15 mouse cellular contexts compared by ENCODE assay signal in genomic region chr11:71515264-71515663, GRCm38 (mm10).
A peak's percentile ranks its signal among the peaks of the same experiment; 100 is the strongest.
DNase-seq lines count a peak whose midpoint lies in the region; ATAC-seq lines count a peak whose summit lies in the region.
"Had no signal": no experiment of that assay in that cellular context is flagged by ENCODE, and none has a peak within 500 bp of the region (broad histone marks: within the 10 kb centered on the region; RNA-seq: fewer than 3 reads in every experiment).

No protein-coding gene starts in this region.

- no peak overlapping the region for H3K27ac ChIP-seq in heart, embryonic 12.5 days (ENCODE audit: poor library complexity, severe bottlenecking)
- H3K27ac ChIP-seq: embryonic facial prominence, embryonic 15.5 days; hindbrain, embryonic 14.5 days had no signal

- peak; percentile 28 to 60 for DNase-seq in heart, adult 18-20 months
- peak; percentile 54 for DNase-seq in heart, adult 8-10 months (ENCODE audit: low spot score)
- DNase-seq in kidney, adult 9 months = peak; percentile 43
- DNase-seq in retina, embryonic 14.5 days (ENCODE audit: low spot score) = peak; percentile 75
- no peak for DNase-seq in urinary bladder, postnatal 14 days (ENCODE audit: low spot score)
- no peak for DNase-seq in frontal cortex, postnatal 25 days (ENCODE audit: low spot score in 2 of 2)
- no peak for DNase-seq in thymus, adult 18-20 months
- DNase-seq: cerebellum, adult 9-11 months; liver had no signal

- 52% methylated on average over 6 of the region's 6 CpGs for WGBS in heart, embryonic 12.5 days

- H3K27me3 ChIP-seq in heart, embryonic 12.5 days (replicated peaks) = 0 out of 2 replicates have a peak, but pooled peaks cover 3% of the 10 kb centered on the region
- H3K27me3 ChIP-seq: embryonic facial prominence, embryonic 15.5 days had no signal

- no peak overlapping the region for H3K9ac ChIP-seq in heart, embryonic 12.5 days
- H3K9ac ChIP-seq: embryonic facial prominence, embryonic 15.5 days; hindbrain, embryonic 14.5 days had no signal

- H3K4me3 ChIP-seq in heart, embryonic 12.5 days = no peak overlapping the region
- H3K4me3 ChIP-seq: embryonic facial prominence, embryonic 15.5 days; megakaryocyte, embryonic 14.5 days had no signal

- no peaks in the 10 kb centered on the region for H3K9me3 ChIP-seq in heart, embryonic 12.5 days (replicated peaks)
- H3K9me3 ChIP-seq: embryonic facial prominence, embryonic 15.5 days; megakaryocyte, embryonic 14.5 days had no signal

- no peaks in the 10 kb centered on the region for H3K36me3 ChIP-seq in heart, embryonic 12.5 days
- H3K36me3 ChIP-seq: embryonic facial prominence, embryonic 15.5 days had no signal

- no peak for ATAC-seq in heart, embryonic 12.5 days (ENCODE audit: insufficient number of reproducible peaks, low FRiP score)
- ATAC-seq: activated CD4-positive, CD25-positive, alpha-beta regulatory T cell, adult 4 months; forebrain, embryonic 14.5 days had no signal

- H3K4me2 ChIP-seq in heart, embryonic 12.5 days = no peak overlapping the region
- H3K4me2 ChIP-seq: embryonic facial prominence, embryonic 15.5 days; hindbrain, embryonic 14.5 days had no signal

- no peaks in the 10 kb centered on the region for H3K4me1 ChIP-seq in heart, embryonic 12.5 days (replicated peaks)
- H3K4me1 ChIP-seq: embryonic facial prominence, embryonic 15.5 days; megakaryocyte, embryonic 14.5 days had no signal

Comparison
In these comparisons a context has a peak if more than half of its experiments do, and no peak if none do; other contexts are left out.
1. DNase-seq: peak in heart, adult 18-20 months (2 of 2), heart, adult 8-10 months (single experiment), kidney, adult 9 months (single experiment) and retina, embryonic 14.5 days (single experiment); none in urinary bladder, postnatal 14 days (single experiment), frontal cortex, postnatal 25 days (0 of 2) and thymus, adult 18-20 months (0 of 2).